Mouse (Mus musculus) Patski (cell line): ENCODE measurements at regions not wholly inside any gene's neighbourhood (a gene's known extent, or its start where the extent isn't known, plus 50 kb on each side); places are given as distances from the start of the nearest gene placed in this dataset.

ENCODE experiments used
- ATAC-seq: fragments of 100-300 bp; one replicate; pipeline ENCODE4 v1.8.0; 2021
- CTCF ChIA-PET: fragments of 350-600 bp; sonication (Branson Sonifier 250); formaldehyde crosslinking; loops from one replicate; lab custom pipeline; 2022; ENCODE audit warnings: inconsistent platforms; lab: Charles Lee
- POLR2A ChIA-PET: fragments of 350-600 bp; sonication (Branson Sonifier 250); formaldehyde crosslinking; loops from one replicate; lab custom pipeline; 2022; ENCODE audit warnings: antibody characterized with exemption, inconsistent platforms; lab: Charles Lee
- DNase-seq: peaks from one replicate; pipeline ENCODE4 v3.0.0-alpha.2; 2011; ENCODE audit warnings: low read depth, low spot score
- H3K27me3 ChIP-seq: fragments of 371-371 bp; one replicate; pipeline ENCODE4 v1.5.1; 2021
- CTCF ChIP-seq: fragments of 100-300 bp; IDR thresholded peaks from one replicate; pipeline ENCODE4 v1.5.1; 2021
- in situ Hi-C: fragments of 300-500 bp; cut with MboI; formaldehyde crosslinking; loops from 3 replicates; pipeline ENCODE4 v1.11.1; 2018; ENCODE audit warnings: low pct_unique_long_range_greater_than_20kb, mixed read lengths

DNA sequence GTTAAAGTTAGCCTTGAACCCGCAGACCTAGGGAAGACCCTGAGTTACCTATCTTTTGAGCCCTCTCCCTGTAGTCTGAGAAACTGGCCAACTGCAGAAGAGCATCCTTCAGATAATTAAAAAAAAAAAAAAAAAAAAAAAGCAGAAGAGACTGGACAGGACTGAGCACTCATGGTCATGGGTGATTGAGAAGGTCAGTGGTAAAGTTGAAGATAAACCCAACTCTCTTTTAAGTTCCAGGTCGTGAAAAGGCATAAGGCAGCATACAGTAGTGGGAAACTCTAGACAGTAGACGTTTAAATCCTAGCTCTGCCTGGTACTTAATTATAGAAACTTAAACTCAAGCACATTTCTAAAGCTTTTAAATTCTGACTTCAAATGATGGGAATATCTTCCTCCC is 84.6 kb upstream of the Rreb1 start:
- in situ Hi-C loops, result no loop called here
- POLR2A ChIA-PET, result no interaction called here
- H3K27me3 ChIP-seq, result peaks cover 6% of the 10 kb centered on the region
- CTCF ChIA-PET, result no interaction called here
- DNase-seq (no peak), ATAC-seq (no peak)
- TF ChIP-seq CTCF, result no peak

GRCm38 (mm10) chr13:37704475-37704874 is 73.7 kb upstream of the Rreb1 start:
- TF ChIP-seq CTCF, result no peak
- ATAC-seq (no peak), DNase-seq (no peak)
- ChIA-PET CTCF (no interaction called here), POLR2A (no interaction called here)
- peaks cover 3% of the 10 kb centered on the region for H3K27me3 ChIP-seq
- in situ Hi-C loops, result no loop called here

GRCm38 (mm10) chr13:37705482-37705881 is 72.7 kb upstream of the Rreb1 start:
- peaks cover 3% of the 10 kb centered on the region for H3K27me3 ChIP-seq
- TF ChIP-seq CTCF, result no peak
- ATAC-seq, result no peak
- no peak for DNase-seq
- in situ Hi-C loops, result no loop called here
- POLR2A ChIA-PET, result no interaction called here
- CTCF ChIA-PET, result no interaction called here

- POLR2A ChIA-PET, result interaction anchor here (0.6 kb wide), 1 partner anchor 23 kb away, joined by 4 read pairs; no protein-coding TSS in a partner anchor
- peaks cover 3% of the 10 kb centered on the region for H3K27me3 ChIP-seq
- in situ Hi-C loops, result no loop called here
- CTCF ChIA-PET, result interaction anchor here (1.3 kb wide), 1 partner anchor 7 kb away, joined by 3 read pairs; no protein-coding TSS in a partner anchor
- ATAC-seq, result no peak
- DNase-seq, result no peak
- no peak for TF ChIP-seq CTCF
These were observed 67.3 kb upstream of the Rreb1 start for GRCm38 (mm10) chr13:37710913-37711312.

DNA sequence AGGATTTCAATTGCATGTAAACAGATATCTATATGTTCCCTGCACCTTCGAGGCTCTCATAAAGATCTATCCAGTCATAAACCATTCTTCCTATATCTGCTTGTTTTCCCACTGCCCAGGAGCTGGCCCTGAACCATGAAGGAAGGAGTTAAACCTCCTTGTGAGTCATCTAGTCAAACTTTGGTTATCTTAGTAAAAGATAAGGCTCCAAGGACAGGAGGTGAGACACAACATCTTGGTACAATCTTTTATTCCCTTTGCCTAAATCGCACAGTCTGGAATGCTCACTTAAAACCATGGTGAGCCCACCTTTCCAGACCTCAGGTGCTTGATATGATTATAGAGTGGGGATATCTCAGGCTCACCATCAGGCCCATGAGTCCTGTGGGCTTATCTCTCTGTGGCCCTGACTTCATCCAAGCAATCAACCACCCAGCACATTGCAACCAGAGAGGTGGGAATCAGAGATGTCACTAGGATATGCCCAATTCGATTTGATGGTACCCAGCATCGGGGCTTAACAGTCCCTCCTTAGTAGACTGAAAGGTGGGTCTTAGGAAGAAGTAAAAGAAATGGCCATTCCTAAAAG is 65.2 kb upstream of the Rreb1 start:
- ATAC-seq, result no peak
- ChIA-PET CTCF (no interaction called here), POLR2A (no interaction called here)
- TF ChIP-seq CTCF, result no peak
- in situ Hi-C loops, result no loop called here
- DNase-seq, result no peak
- peaks cover 3% of the 10 kb centered on the region for H3K27me3 ChIP-seq

DNA sequence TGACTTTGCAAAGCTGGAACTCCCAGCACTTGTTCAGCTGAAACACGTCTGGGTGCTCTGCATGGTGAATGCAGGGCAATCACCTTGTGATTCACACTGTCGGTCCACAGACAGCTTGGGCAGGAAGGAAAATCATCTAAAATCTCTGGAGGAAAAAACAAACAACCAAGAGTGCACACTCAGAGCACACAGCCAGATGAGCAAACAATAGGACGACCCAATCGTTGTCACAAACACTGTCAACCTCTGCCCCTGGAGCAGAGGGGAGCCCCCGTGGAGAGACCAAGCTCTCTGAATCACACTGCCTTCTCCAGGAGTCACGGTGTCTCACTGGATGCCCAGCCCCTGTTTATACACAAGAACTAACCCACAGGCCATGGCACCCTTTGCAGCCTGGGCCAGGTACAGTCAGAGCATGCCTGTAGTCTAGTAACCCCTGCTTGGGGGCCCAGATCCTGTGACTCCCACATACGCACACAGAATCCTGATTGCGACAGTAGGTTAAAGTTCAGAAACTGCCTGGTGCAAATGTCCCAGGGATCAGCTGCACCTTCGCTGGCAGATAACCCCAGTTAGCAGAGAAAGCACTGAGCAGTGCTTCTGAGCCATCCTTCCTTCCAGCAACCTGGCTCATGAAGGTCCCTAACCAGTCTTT is 63.0 kb upstream of the Rreb1 start:
- H3K27me3 ChIP-seq, result no peaks in the 10 kb centered on the region
- TF ChIP-seq CTCF, result no peak
- CTCF ChIA-PET, result no interaction called here
- DNase-seq (no peak), ATAC-seq (no peak)
- in situ Hi-C loops, result no loop called here
- POLR2A ChIA-PET, result no interaction called here

DNA sequence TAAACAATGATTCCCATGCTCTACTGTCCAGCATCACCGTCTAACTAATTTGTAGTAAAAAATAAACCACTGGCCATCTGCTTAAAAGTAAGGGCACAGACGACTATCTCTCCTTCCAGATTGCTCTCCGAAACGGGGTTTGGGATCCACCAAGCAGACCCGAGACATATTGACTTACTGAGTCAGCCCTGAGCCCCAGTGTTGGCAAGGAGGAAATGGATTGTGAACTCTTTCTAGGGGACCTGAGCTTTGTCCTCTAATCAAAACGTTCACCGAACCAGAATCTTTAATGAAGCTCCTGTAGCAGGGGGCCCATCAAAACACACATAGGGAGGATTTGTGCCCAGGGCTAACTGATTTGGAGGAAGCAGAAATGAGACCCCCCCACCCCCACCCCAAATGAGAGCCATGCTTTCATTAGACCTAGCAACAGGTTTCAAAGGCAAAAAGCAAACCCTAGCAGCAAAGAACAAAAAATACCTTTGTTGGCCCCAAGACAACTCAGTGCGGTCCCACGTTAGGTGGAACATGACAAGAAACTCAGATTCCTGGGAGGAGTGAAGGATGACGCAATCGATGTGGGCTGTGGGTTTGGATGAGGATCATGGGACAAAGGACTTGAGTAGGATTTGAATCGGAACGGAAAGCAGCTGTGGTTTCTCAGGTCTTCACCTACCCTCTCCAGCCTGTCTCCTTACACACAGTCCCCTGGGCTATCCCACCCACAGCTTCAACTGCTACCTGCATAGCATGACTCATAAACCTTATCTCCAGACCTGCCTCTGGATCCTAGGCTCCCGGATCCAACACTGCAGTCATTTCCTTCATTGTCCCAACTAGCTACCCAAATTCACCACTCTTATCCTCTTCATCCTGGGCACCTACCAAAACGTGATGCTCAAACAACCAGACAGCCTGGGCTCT is 62.2 kb upstream of the Rreb1 start:
- in situ Hi-C loops, result no loop called here
- CTCF ChIA-PET, result no interaction called here
- ATAC-seq (no peak), DNase-seq (no peak)
- POLR2A ChIA-PET, result no interaction called here
- no peak for TF ChIP-seq CTCF
- no peaks in the 10 kb centered on the region for H3K27me3 ChIP-seq

GRCm38 (mm10) chr13:37717793-37718192 is 60.4 kb upstream of the Rreb1 start:
- ChIA-PET POLR2A (no interaction called here), CTCF (interaction anchor here (0.9 kb wide), 1 partner anchor 8 kb away, joined by 3 read pairs; no protein-coding TSS in a partner anchor)
- no peaks in the 10 kb centered on the region for H3K27me3 ChIP-seq
- ATAC-seq (no peak), DNase-seq (no peak)
- TF ChIP-seq CTCF, result no peak
- in situ Hi-C loops, result no loop called here

GRCm38 (mm10) chr13:37718364-37718763 is 59.8 kb upstream of the Rreb1 start:
- TF ChIP-seq CTCF, result no peak
- in situ Hi-C loops, result no loop called here

More at GRCm38 (mm10) chr13:37718364-37718763, 59.8 kb upstream of the Rreb1 start:
- CTCF ChIA-PET, result interaction anchor here (0.9 kb wide), 1 partner anchor 8 kb away, joined by 3 read pairs; no protein-coding TSS in a partner anchor
- DNase-seq (no peak), ATAC-seq (no peak)
- POLR2A ChIA-PET, result no interaction called here
- H3K27me3 ChIP-seq, result no peaks in the 10 kb centered on the region
